Mouse (Mus musculus): ENCODE data around the gene Cacna1a.

DNA sequence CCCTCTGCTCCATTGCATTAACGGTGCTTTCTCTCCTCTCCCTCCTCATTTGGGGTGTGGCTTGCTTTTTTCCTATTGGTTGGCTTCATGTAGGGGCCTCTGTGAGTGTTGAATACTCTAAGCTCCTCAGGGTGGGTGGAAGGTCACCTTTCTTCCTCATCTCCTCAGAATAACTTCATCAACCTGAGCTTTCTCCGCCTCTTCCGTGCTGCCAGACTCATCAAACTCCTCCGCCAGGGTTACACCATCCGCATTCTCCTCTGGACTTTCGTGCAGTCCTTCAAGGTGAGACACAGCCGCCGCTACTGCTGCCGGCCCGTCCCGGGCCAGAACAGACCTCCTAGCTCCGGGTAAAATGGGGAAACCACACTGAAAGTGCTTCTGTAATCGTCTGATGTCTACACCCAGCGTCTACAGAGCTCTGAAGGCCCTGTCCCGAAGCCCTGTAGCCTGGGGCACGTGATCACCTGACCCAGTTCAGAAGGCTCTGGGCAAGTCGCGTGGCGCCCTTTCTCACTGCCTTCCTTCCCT, 213.0 kb downstream of the Cacna1a start:
- TF ChIP-seq CTCF (IDR thresholded peaks at IDR 0.05; ENCODE audit: extremely low read depth, insufficient read depth, low read length) (no peak), POLR2A (IDR thresholded peaks at IDR 0.05; ENCODE audit: extremely low read depth, insufficient read depth, low read length) (no peak)

All from cortical plate, adult 2 months (tissue).